Mouse (Mus musculus) cerebellum, adult 2 months (tissue): Measurements from ENCODE around the gene Kcnmb3. TPM values are rescaled to one million over a fixed set of nuclear protein-coding genes. Genes with fewer than 3 reads are reported as not detected.

Experiments used
- DNase-seq, 2 experiments: peaks; one replicate each; pipeline ENCODE4 v3.0.0; 2021
- H3K27ac ChIP-seq: fragments of 200-500 bp; 2 replicates; pipeline ENCODE4 v1.5.1; 2012; ENCODE audit warnings: low read length, control low read depth, inconsistent platforms; ENCODE audit not compliant: insufficient read depth
- H3K27me3 ChIP-seq: fragments of 200-500 bp; 2 replicates; pipeline ENCODE4 v1.6.1; 2012; ENCODE audit warnings: inconsistent platforms, mild to moderate bottlenecking, low read length, moderate library complexity; ENCODE audit not compliant: control insufficient read depth, insufficient read depth
- H3K4me1 ChIP-seq: fragments of 200-500 bp; 2 replicates; pipeline ENCODE4 v1.6.1; 2011; ENCODE audit warnings: low read length; ENCODE audit not compliant: control insufficient read depth, insufficient read depth
- H3K4me3 ChIP-seq: fragments of 200-500 bp; replicated peaks from 2 replicates; pipeline ENCODE3; 2011; ENCODE audit warnings: mild to moderate bottlenecking, low read depth, low read length, control low read depth; ENCODE audit not compliant: insufficient read depth
- CTCF ChIP-seq: fragments of 200-500 bp; IDR thresholded peaks from 2 replicates; pipeline ENCODE4 v1.5.1; 2011; ENCODE audit warnings: low read depth, mild to moderate bottlenecking, control low read depth, low read length, moderate library complexity, borderline replicate concordance; ENCODE audit not compliant: insufficient read depth
- POLR2A ChIP-seq: fragments of 200-500 bp; IDR thresholded peaks from 2 replicates; pipeline ENCODE4 v1.6.1; 2011; ENCODE audit warnings: low read length, control low read depth, borderline replicate concordance; ENCODE audit not compliant: insufficient read depth
- WGBS: fragments of 180-500 bp; shearing (Covaris S2); methylation state at CpG from one replicate; pipeline ENCODE4 v1.1.7; 2018; 5-methylcytosine and 5-hydroxymethylcytosine counted together
- polyA plus RNA-seq: library from polyadenylated mRNA; depleted of rRNA; stranded (reverse); fragments of >200 nt; gene quantifications from 2 replicates; pipeline ENCODE4 v1.2.3, GENCODE M21; 2012

Kcnmb3 gene
- polyA plus RNA-seq, 1 experiment, result 0.05 TPM

DNA sequence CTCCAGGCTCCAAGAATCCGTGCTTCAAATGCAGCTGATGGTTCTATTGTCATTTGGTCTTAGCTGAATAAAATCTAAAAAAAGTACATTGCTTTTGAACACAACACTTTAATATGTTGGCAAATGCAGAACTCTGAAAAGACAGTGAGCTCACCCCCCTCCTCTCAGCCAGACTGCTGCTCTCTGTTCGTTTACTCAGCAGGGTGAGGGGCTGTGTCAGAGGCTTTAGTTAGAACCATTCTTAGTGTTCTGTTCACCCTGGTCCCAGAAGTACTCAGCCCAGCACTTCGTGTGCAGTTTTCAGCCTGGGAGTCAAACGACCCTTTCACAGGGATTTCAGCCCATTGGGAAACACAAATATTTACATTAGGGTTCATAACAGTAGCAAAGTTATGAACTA is 23.6 kb downstream of the Kcnmb3 start:
- H3K4me3 ChIP-seq, result no peak overlapping the region
- TF ChIP-seq POLR2A, result no peak
- TF ChIP-seq CTCF, result no peak
- H3K27ac ChIP-seq, result no peak overlapping the region
- WGBS, result 78% methylated on average over 4 of the region's 4 CpGs
- DNase-seq, result no peak
- H3K27me3 ChIP-seq, result no peaks in the 10 kb centered on the region
- no peaks in the 10 kb centered on the region; the same call in 1 of the 2 replicates for H3K4me1 ChIP-seq

DNA sequence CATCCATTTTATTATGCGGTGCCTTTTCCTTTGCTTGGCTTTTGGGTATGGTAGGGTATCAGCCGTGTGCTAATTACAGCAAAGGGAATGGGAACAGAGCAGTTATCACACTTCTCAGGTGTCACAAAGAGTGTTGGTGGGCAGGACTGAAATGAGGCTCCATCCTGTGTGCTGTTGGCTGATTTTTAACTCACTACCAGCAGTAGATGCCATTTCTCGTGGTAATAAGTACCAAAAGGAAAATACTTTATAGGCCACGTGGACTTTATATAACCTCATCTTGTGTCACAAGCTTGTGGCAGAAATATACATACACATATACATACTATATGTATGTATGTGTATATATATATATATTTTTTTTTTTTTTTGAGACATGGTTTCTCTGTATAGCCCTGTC is 24.7 kb downstream of the Kcnmb3 start:
- WGBS, result 96% methylated on average over 4 of the region's 4 CpGs
- H3K27ac ChIP-seq, result no peak overlapping the region
- no peak for TF ChIP-seq CTCF
- TF ChIP-seq POLR2A, result no peak
- H3K27me3 ChIP-seq, result no peaks in the 10 kb centered on the region
- no peaks in the 10 kb centered on the region; the same call in 1 of the 2 replicates for H3K4me1 ChIP-seq
- no peak overlapping the region for H3K4me3 ChIP-seq
- no peak for DNase-seq

DNA sequence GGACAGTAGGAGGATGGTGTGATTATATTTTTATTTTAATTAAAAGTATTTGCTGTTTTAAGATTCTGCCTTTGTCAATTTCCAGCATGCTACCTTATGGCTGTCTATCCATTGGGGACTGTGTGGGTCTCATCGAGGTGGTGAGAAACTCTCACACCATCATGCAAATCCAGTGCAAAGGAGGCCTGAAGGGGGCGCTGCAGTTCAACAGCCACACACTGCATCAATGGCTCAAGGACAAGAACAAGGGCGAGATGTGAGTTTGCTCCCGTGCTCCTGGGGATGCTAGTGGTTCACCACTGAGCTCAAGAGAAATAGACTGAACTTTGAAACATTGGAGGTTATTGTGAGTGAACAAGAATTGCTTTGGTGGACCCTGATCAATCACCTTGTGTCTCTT is 32.3 kb downstream of the Kcnmb3 start:
- TF ChIP-seq POLR2A, result no peak
- TF ChIP-seq CTCF, result peak; percentile 44
- no peaks in the 10 kb centered on the region for H3K4me1 ChIP-seq
- DNase-seq, result peak in 1 of 2 experiments; percentile 14
- no peaks in the 10 kb centered on the region for H3K27me3 ChIP-seq
- 63% methylated on average over 4 of the region's 4 CpGs for WGBS
- H3K27ac ChIP-seq, result no peak overlapping the region
- no peak overlapping the region for H3K4me3 ChIP-seq

DNA sequence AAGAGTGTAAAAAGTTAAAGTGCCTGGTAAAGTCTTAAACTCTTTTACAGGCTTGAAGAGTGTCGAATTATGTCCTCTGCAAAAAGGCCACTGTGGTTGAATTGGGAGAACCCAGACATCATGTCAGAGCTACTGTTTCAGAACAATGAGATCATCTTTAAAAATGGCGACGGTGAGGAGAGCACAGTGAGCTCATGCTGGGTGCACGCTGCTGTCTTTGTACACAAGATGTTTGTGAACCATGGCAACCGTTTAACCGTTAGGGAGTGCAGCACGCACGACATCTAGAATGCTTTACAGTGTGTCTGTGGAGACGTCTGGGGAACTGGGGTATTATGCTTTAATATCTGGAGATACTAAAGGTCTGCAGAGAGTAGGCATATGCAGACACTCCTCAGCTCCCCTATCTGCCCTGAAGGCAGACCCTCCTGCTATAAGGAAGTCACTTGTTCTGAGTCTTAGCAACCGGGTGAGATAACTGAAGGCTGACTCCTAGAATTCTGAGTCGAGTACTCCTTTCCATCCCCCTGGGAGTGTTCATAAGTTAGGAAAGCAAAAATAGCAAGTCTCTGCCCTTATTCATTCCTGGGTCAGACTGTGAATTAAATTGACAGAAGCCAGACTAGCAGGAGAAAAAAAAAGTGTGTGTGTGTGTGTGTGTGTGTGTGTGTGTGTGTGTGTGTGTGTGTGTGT is 37.6 kb downstream of the Kcnmb3 start:
- no peaks in the 10 kb centered on the region for H3K27me3 ChIP-seq
- TF ChIP-seq CTCF (no peak), POLR2A (no peak)
- no peak overlapping the region for H3K4me3 ChIP-seq
- H3K27ac ChIP-seq, result no peak overlapping the region
- H3K4me1 ChIP-seq, result no peaks in the 10 kb centered on the region; the same call in 1 of the 2 replicates
- peak in 1 of 2 experiments; percentile 9 for DNase-seq
- 14% methylated on average over 11 of the region's 11 CpGs for WGBS

DNA sequence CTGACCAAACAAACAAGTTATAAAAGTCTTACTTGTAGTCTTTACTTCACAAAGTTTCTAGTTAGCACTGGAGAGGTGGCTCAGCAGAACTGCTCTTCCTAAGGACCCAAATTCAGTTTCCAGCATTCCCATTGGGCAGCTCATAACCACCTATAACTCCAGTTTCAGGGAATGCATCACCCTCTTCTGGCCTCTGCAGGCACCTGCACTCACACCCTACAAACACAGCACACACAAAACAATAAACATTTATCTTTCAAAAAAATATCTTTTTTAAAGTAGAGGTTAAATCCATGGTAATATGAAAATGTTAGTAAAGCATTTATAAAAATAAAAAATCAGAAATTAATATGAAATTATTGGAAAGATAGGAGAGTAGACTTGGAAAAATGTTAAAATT is 50.3 kb downstream of the Kcnmb3 start:
- Histone ChIP-seq H3K4me3 (no peak overlapping the region), H3K27ac (no peak overlapping the region), H3K27me3 (no peaks in the 10 kb centered on the region), H3K4me1 (no peaks in the 10 kb centered on the region)
- TF ChIP-seq CTCF (no peak; the same call in 1 of the 2 replicates), POLR2A (no peak)
- DNase-seq, result no peak

DNA sequence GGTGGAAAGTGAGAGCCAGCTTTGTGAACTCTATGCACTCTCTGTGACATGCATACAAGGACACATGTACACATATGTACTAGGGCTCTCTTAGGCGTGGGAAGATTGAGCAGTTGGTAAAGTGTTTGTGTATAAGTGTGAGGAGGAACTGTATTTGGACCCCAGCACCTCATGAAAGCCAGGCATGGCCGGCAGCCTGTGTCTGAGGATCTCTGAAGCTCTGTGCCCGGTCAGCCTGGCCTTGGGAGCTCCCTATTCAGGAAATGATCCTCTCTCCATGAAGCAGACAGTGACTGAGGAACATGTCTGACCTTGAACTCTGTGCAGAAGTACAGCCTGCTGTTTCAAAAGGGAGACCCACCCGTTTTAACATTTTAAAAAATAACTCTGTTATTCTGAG is 53.3 kb downstream of the Kcnmb3 start:
- Histone ChIP-seq H3K27me3 (no peaks in the 10 kb centered on the region), H3K4me1 (no peaks in the 10 kb centered on the region), H3K27ac (no peak overlapping the region), H3K4me3 (no peak overlapping the region)
- WGBS, result 88% methylated on average over 4 of the region's 4 CpGs
- DNase-seq, result no peak
- TF ChIP-seq CTCF, result no peak
- TF ChIP-seq POLR2A, result no peak

DNA sequence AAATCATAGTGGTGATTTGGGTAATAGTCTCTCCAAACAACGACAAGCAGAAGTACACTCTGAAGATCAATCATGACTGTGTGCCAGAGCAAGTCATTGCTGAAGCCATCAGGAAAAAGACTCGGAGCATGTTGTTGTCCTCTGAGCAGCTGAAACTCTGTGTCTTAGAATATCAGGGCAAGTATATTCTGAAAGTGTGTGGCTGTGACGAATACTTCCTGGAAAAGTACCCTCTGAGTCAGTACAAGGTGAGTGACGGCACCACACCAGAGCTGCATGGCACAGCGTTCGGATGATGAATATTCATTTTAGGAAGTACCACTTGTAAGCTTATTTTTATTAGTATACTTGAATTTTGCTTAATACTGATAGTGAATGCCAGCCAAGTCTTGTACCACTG is 54.2 kb downstream of the Kcnmb3 start:
- Histone ChIP-seq H3K27me3 (no peaks in the 10 kb centered on the region), H3K4me1 (no peaks in the 10 kb centered on the region), H3K27ac (no peak overlapping the region), H3K4me3 (no peak overlapping the region)
- TF ChIP-seq CTCF (no peak), POLR2A (no peak)
- no peak for DNase-seq
- WGBS, result 90% methylated on average over 6 of the region's 6 CpGs

DNA sequence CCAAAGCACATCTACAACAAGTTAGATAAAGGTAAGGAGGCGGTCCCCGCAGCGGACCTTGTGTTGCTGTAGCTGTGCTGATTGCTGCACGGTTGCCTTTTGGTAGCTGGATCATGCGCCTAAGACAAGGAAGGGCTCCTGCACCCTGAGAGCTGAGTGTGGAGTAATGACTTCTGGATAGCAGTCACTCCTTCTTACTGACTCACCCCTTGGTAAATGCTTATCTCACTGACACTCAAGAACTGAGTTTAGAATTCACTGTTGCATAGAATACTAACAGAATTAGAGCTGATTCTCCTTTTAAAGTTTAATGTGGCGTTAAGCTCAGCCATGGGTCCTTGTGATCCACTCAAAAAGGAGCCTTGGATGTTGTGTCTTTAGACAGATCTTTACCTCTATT is 54.7 kb downstream of the Kcnmb3 start:
- no peak for DNase-seq
- no peaks in the 10 kb centered on the region for H3K27me3 ChIP-seq
- H3K27ac ChIP-seq, result no peak overlapping the region
- WGBS, result 95% methylated on average over 6 of the region's 6 CpGs
- TF ChIP-seq POLR2A (no peak), CTCF (no peak)
- no peaks in the 10 kb centered on the region for H3K4me1 ChIP-seq
- H3K4me3 ChIP-seq, result no peak overlapping the region
